Mouse (Mus musculus): Measurements from ENCODE around the gene Ccr7.

Gene Ccr7

DNA sequence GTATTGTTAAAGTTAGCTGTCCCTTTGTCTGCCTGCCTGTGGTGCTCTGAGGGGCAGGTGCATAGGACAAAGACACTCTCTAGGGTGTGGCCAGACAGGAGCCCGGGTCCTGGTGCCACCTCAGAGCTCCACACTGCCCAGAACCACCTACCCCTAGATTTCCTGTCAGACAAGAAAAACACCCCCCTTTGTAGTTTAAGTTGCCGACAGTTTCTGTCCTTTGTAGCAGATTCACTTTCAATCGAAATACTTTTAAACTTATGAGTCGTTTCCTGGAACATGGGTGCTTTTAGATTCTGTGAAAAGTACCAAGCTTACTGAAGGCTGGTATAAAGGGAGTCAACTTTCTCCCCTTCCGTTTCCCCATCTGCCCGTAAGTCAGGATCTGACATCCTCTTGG, 38.9 kb downstream of the Ccr7 start:
- DNase-seq (ENCODE audit: low spot score) = no peak

DNA sequence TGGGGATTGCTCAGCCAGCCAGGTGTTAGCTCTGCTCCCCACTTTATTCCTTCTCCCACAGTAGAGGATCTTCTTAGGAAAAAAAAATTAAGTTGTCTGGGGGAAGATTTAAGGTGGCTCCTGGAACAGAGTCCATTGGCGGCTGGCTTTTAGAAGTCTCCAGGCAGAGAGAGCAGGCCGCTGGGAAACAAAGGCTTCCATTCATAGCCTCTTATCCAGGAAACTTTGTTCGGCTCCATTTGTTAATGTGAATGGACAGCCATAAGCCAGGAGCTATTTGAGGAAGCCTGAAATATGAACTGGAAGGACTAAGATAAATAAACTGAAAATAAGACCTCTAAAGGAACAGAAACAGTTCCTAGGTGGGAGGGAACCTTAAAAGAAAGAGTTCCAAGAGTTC, 41.8 kb downstream of the Ccr7 start:
- DNase-seq (ENCODE audit: low spot score) = no peak

GRCm38 (mm10) chr11:99112700-99113099, 42.2 kb downstream of the Ccr7 start:
- DNase-seq (ENCODE audit: low spot score) = no peak

DNA sequence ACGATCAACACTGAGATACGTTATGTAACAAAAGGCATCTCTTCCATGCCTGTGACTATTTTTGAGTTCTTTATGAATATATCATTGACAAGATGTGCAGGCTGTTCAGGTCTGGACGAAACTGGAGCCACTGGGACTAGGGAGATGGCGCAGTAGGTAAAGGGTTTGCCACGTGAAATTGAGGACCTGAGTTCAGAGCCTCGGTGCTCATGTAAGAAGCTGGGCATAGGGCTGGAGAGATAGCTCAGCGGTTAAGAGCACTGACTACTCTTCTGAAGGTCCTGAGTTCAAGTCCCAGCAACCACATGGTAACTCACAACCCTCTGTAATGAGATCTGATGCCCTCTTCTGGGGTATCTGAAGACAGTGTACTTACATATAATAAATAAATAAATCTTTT, 43.2 kb downstream of the Ccr7 start:
- no peak for DNase-seq (ENCODE audit: low spot score)

DNA sequence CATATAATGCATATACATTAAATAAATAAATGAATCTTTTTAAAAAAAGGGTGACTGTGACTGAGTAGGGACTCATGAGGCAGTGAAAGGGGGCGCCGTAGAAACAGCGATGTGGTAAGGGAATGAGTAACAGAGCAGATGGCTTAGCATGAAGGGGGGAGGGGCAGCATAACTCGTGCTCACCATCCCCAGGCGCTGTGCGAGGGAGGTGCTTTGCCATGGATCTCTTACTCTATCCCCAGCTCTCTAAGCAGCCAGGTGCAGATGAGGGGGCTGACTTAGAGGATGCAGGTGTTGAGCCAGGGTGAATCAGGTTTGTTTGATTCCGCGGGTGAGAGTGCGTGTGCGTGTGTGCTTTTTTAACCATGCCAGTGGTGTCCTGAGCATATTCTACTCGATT, 43.7 kb downstream of the Ccr7 start:
- DNase-seq (ENCODE audit: low spot score) = no peak

- no peak for DNase-seq (ENCODE audit: low spot score)
Measured at GRCm38 (mm10) chr11:99110370-99111110, 44.3 kb downstream of the Ccr7 start.

- DNase-seq (ENCODE audit: low spot score) = no peak
Measured at GRCm38 (mm10) chr11:99108296-99108695, 46.6 kb downstream of the Ccr7 start.

GRCm38 (mm10) chr11:99105981-99106726, 48.7 kb downstream of the Ccr7 start:
- no peak for DNase-seq (ENCODE audit: low spot score)

DNA sequence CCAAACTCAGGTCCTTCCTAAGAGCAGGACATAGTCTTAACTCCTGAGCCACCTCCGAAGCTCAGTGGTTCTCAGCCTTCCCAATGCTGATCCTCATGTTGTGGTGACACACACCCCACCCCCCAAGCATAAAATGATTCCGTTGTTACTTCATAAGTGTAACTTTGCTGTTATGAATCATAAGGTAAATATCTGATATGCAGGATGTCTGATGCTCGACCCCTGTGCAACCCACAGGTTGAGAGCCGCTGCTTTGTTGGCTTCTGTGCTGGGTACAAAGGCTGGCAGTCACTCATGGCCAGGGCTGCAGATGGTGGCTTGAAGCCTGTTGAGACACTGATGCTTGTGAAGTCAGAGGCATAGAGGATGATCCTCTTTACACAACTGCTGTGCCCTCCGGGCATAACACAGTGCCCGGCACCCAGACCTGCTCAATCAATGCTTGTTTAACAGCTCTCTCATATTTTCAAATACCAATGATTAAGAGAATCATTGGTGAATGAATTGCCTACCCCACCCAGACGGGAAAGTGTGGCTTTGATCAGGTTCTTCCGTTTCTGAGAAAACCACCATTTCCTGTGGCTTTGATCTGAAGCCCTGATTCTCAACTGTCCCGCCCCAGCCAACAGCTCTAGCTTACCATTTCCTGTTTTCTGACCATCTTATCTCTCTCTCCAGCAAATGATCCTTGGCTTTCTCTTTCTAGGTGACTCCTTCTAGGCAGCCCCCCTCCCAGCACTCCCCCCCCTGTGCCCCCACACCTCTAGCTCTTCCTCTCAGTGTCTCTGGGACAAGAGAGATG, 50.1 kb downstream of the Ccr7 start:
- no peak for DNase-seq (ENCODE audit: low spot score)

- no peak for DNase-seq (ENCODE audit: low spot score)
Measured at GRCm38 (mm10) chr11:99102575-99103270, 52.2 kb downstream of the Ccr7 start.

GRCm38 (mm10) chr11:99101693-99102092, 53.2 kb downstream of the Ccr7 start:
- no peak for DNase-seq (ENCODE audit: low spot score)

DNA sequence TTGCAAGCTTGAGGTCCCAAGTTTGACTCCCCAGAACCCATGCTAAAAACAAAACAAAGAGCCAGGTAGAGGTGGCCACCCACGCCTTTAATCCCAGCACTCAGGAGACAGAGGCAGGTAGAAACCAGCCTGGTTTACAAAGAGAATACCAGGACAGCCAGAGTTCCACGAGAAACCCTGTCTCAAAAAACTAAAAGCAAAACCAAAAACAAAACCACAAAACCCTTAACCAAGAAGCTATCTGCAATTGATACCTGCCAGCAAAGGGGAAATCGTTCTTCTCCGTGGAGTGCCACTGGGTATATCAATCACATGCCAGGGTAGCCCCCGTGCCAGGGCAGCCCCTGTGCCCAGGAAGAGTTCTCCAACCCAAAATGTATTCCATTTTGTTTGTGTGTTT, 54.7 kb downstream of the Ccr7 start:
- DNase-seq (ENCODE audit: low spot score) = no peak

DNA sequence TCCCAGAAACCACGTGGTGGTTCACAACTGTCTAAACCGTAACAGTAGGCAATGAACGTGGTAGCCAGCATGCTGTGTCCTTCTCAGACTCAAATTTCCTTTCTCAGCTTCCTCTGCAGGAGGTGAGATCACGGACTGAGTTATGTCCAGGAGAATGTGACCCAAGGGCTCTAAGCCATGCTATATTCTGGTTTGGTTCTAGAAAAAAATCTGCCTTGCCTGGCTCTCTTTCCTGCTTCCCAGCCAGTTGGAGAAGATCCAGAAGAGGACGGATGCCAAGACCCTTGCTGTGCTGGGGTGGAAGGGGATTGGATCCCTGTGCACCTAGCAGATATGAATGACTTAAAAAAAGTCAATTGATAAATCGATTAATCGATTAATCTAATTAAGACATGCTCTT, 55.4 kb downstream of the Ccr7 start:
- DNase-seq (ENCODE audit: low spot score) = no peak

DNA sequence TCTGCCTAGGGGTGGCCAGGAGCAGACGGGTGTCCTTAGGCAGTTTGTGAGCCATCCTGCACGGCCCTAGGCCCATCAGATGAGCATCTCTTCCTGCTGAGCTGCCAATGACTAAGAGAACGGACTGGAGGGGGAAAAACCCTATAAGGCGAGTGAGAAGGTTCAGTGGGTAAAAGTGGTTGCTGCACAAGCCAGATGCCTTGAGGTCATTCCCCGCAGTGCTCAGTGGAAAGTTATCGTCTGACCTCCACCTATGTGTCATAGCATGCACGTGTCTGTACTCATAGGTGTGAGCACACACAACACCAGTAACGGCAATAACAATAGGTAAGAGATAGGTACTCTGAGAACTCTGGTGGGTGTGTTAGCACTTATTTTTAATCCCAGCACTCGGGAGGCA, 56.0 kb downstream of the Ccr7 start:
- DNase-seq (ENCODE audit: low spot score) = no peak

GRCm38 (mm10) chr11:99096996-99097774, 57.7 kb downstream of the Ccr7 start:
- no peak for DNase-seq (ENCODE audit: low spot score)

GRCm38 (mm10) chr11:99096417-99096816, 58.5 kb downstream of the Ccr7 start:
- DNase-seq (ENCODE audit: low spot score) = no peak

DNA sequence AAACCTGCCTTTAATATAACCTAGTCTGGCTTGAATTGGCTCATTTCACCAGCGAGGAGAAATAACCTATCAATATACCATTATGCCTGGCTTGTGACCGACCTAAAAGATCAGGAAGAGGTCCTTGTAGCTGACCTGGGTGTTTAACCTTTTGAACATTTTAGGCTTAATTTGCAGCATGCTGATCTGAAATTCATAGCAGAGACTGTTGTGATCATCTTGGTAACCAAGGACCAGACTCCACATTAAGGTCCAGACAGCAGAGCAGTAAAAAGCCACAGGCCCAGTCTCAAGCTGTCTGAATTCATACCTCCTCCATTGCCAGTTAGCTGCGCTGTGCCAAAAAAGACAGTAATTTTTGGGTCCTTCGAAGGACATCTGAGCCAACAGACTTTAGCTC, 59.1 kb downstream of the Ccr7 start:
- DNase-seq (ENCODE audit: low spot score) = no peak

DNA sequence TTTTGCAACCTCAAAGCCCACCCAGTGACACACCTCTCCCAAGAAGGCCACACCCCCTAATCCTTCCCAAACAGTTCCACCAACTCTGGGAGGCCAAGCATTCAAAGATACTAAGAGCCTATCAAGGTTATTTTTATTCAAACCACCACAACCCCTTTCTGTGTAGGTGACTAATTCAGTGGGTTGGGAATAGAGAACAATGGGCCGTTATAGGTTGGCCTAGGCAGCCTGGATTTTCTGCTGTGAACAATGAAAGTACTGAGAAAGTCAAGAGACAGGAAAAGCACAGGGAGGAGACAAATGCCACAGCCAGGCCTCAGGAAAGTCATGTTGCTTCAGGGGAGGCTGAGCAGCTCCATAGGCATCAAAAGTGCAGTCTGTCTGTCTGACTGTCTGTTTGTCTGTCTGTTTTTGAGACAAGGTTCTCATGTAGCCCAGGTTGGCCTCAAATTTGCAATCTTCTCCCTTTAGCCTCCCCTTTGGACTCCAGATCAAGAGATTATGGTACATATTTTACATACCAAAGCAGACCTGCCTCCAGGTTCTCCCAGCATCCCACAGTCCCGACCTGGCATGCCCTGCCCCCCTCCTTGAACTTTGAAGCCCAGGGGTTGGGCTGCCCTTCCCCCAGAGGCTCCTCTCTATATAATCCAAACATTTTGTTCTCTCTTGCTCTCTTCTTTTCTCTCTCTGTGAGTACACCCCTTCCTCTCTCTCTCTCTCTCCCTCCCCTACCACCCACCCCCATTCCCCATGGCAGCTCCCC, 59.8 kb downstream of the Ccr7 start:
- no peak for DNase-seq (ENCODE audit: low spot score)

All from adipocyte (in vitro differentiated cells).